In the genomic region with DNA sequence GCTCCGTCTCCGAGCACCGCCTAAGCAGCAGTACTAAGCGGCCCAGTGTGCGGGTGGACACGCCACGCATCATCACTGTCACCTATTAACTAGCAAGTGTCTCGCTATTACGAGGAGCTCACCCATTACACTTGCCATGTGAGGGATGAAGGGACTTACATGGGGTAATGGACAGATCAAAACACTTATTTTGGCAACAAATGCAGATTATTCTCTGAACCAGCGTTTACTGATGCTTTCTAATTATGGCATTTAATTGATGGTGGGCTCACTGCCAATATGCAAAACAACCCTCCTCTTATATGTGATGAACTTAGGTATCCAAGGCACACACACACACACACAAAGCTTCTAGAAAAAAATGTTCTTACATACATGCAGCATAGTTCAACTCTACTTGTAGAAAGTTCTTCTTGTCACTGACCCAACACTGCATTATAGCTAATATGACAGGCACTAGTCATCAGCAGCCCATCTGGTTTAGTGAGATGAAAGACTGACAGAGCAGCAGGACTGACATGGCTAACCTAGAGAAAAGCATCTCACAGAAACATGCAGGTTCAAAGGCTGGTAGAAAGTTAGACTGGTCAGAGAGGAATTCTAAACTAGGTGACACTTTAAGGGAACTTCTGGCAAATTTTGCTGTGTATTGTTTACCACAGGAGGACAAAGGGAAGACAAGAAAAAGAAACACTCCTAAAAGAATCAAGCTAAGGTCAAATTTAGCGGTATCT, we compare ENCODE assay signal across 8 mouse cellular contexts. TPM values are rescaled to one million over a fixed set of nuclear protein-coding genes. Genes with fewer than 3 reads are reported as not detected.
DNase-seq lines count a peak whose midpoint lies in the region; ATAC-seq lines count a peak whose summit lies in the region.

No protein-coding gene starts in this region.

- no peak for DNase-seq in neural tube, embryonic 11.5 days (ENCODE audit: low spot score)
- no peak for DNase-seq in neural tube, embryonic 10.5 days (ENCODE audit: extremely low spot score, low spot score)
- no peak for DNase-seq in embryo, embryonic 10 days (ENCODE audit: low spot score)
- no peak for DNase-seq in thymus, postnatal 0 days (ENCODE audit: low spot score)
- no peak for DNase-seq in lung, postnatal 4 days

- no peak overlapping the region for H3K9ac ChIP-seq in neural tube, embryonic 11.5 days (ENCODE audit: low read length)
- H3K9ac ChIP-seq in forebrain, embryonic 15.5 days (replicated peaks): 0 out of 2 replicates have a peak overlapping the region, but pooled peaks have one; percentile 25
- peak overlapping the region; percentile 100; the same call in 1 of the 2 replicates for H3K9ac ChIP-seq in liver, embryonic 12.5 days
- no peak overlapping the region for H3K9ac ChIP-seq in stomach, embryonic 15.5 days

- H3K27me3 ChIP-seq in neural tube, embryonic 11.5 days (ENCODE audit: control insufficient read depth, insufficient read depth, low read length): no peaks in the 10 kb centered on the region
- no peaks in the 10 kb centered on the region for H3K27me3 ChIP-seq in forebrain, embryonic 15.5 days
- H3K27me3 ChIP-seq in liver, embryonic 12.5 days (replicated peaks): no peaks in the 10 kb centered on the region
- H3K27me3 ChIP-seq in stomach, embryonic 15.5 days (replicated peaks): no peaks in the 10 kb centered on the region

- H3K9me3 ChIP-seq in neural tube, embryonic 11.5 days (ENCODE audit: control insufficient read depth, low read length): no peaks in the 10 kb centered on the region
- H3K9me3 ChIP-seq in forebrain, embryonic 15.5 days: no peaks in the 10 kb centered on the region
- H3K9me3 ChIP-seq in liver, embryonic 12.5 days (replicated peaks): no peaks in the 10 kb centered on the region
- no peaks in the 10 kb centered on the region for H3K9me3 ChIP-seq in stomach, embryonic 15.5 days

- H3K4me1 ChIP-seq in neural tube, embryonic 11.5 days (ENCODE audit: control insufficient read depth, insufficient read depth, low read length): peaks cover 23% of the 10 kb centered on the region
- peaks cover 56% of the 10 kb centered on the region for H3K4me1 ChIP-seq in forebrain, embryonic 15.5 days
- H3K4me1 ChIP-seq in liver, embryonic 12.5 days: peaks cover 79% of the 10 kb centered on the region
- peaks cover 36% of the 10 kb centered on the region; the same call in 1 of the 2 replicates for H3K4me1 ChIP-seq in stomach, embryonic 15.5 days

- peak overlapping the region; percentile 89 for H3K4me2 ChIP-seq in neural tube, embryonic 11.5 days (ENCODE audit: low read depth)
- peak overlapping the region; percentile 75 for H3K4me2 ChIP-seq in forebrain, embryonic 15.5 days (replicated peaks)
- peak overlapping the region; percentile 84 for H3K4me2 ChIP-seq in liver, embryonic 12.5 days
- H3K4me2 ChIP-seq in stomach, embryonic 15.5 days: peak overlapping the region; percentile 75

- ATAC-seq in neural tube, embryonic 11.5 days (ENCODE audit: insufficient read depth, low FRiP score, low TSS enrichment): no peak
- ATAC-seq in forebrain, embryonic 15.5 days (replicated peaks): no peak
- ATAC-seq in liver, embryonic 12.5 days: no peak
- ATAC-seq in stomach, embryonic 15.5 days (ENCODE audit: insufficient read depth, low FRiP score, low read depth): no peak

- H3K36me3 ChIP-seq in neural tube, embryonic 11.5 days (ENCODE audit: control insufficient read depth, insufficient read depth, low read length): no peaks in the 10 kb centered on the region
- H3K36me3 ChIP-seq in forebrain, embryonic 15.5 days: no peaks in the 10 kb centered on the region
- H3K36me3 ChIP-seq in liver, embryonic 12.5 days: peaks cover 5% of the 10 kb centered on the region; the same call in 1 of the 2 replicates
- no peaks in the 10 kb centered on the region for H3K36me3 ChIP-seq in stomach, embryonic 15.5 days

- peak overlapping the region; percentile 100; the same call in 1 of the 2 replicates for H3K4me3 ChIP-seq in neural tube, embryonic 11.5 days (ENCODE audit: low read depth, low read length)
- H3K4me3 ChIP-seq in forebrain, embryonic 15.5 days: peak overlapping the region; percentile 100
- H3K4me3 ChIP-seq in liver, embryonic 12.5 days: peak overlapping the region; percentile 100; the same call in 1 of the 2 replicates
- peak overlapping the region; percentile 99; the same call in 1 of the 2 replicates for H3K4me3 ChIP-seq in stomach, embryonic 15.5 days (replicated peaks)

- 61% methylated on average over 11 of the region's 11 CpGs for WGBS in neural tube, embryonic 11.5 days
- 8% methylated on average over 11 of the region's 11 CpGs for WGBS in forebrain, embryonic 15.5 days
- 78% methylated on average over 11 of the region's 11 CpGs for whole genome bisulfite sequencing in liver, embryonic 12.5 days (ENCODE audit: insufficient replicate concordance)
- 77% methylated on average over 11 of the region's 11 CpGs for WGBS in stomach, embryonic 15.5 days

- H3K27ac ChIP-seq in neural tube, embryonic 11.5 days (ENCODE audit: low read depth, low read length): no peak overlapping the region
- H3K27ac ChIP-seq in forebrain, embryonic 15.5 days (replicated peaks): peak overlapping the region; percentile 93
- peak overlapping the region; percentile 97 for H3K27ac ChIP-seq in liver, embryonic 12.5 days
- H3K27ac ChIP-seq in stomach, embryonic 15.5 days: no peak overlapping the region

RNA-seq across cellular contexts. Expression of gene Ankrd11, which starts 2.5 kb away (rescaled TPM):
- 83.2 and 88.3 TPM in 2 replicates for polyA plus RNA-seq in neural tube, embryonic 11.5 days (2014; fragmentation: Nextera tagmentation; extraction: Ambion mirVana)
- polyA plus RNA-seq in forebrain, embryonic 15.5 days (2015; fragmentation: Nextera tagmentation; extraction: Ambion mirVana): 53.3 and 76.2 TPM in 2 replicates
- polyA plus RNA-seq in liver, embryonic 12.5 days (2016; fragmentation: Nextera tagmentation; extraction: Ambion mirVana): 43.9 and 44.0 TPM in 2 replicates
- polyA plus RNA-seq in stomach, embryonic 15.5 days (2015; fragmentation: Nextera tagmentation; extraction: Ambion mirVana): 63.9 and 67.3 TPM in 2 replicates
- 51.4 and 78.6 TPM in 2 replicates for polyA plus RNA-seq in thymus, postnatal 0 days (2015; fragmentation: Nextera tagmentation; extraction: Ambion mirVana)

RNA-seq across cellular contexts. Expression of gene Spg7, which starts 23.2 kb away (rescaled TPM):
- polyA plus RNA-seq in neural tube, embryonic 11.5 days (2014; fragmentation: Nextera tagmentation; extraction: Ambion mirVana): 45.3 and 47.7 TPM in 2 replicates
- polyA plus RNA-seq in forebrain, embryonic 15.5 days (2015; fragmentation: Nextera tagmentation; extraction: Ambion mirVana): 47.0 and 47.2 TPM in 2 replicates
- polyA plus RNA-seq in liver, embryonic 12.5 days (2016; fragmentation: Nextera tagmentation; extraction: Ambion mirVana): 40.0 TPM in 2 replicates
- 48.2 and 50.7 TPM in 2 replicates for polyA plus RNA-seq in stomach, embryonic 15.5 days (2015; fragmentation: Nextera tagmentation; extraction: Ambion mirVana)
- polyA plus RNA-seq in thymus, postnatal 0 days (2015; fragmentation: Nextera tagmentation; extraction: Ambion mirVana): 48.2 and 49.5 TPM in 2 replicates

Comparison
In these comparisons a context has a peak if more than half of its experiments do, and no peak if none do; other contexts are left out.
1. H3K27ac ChIP-seq: peak in forebrain, embryonic 15.5 days (single experiment) and liver, embryonic 12.5 days (single experiment); none in neural tube, embryonic 11.5 days (single experiment) and stomach, embryonic 15.5 days (single experiment).
2. H3K9ac ChIP-seq: peak in forebrain, embryonic 15.5 days (single experiment) and liver, embryonic 12.5 days (single experiment); none in neural tube, embryonic 11.5 days (single experiment) and stomach, embryonic 15.5 days (single experiment).
3. Peak in every context shown above with its lines, with median percentiles within 50 percentile points of each other: H3K4me2 ChIP-seq and H3K4me3 ChIP-seq.